Mouse (Mus musculus) ES-E14 (cell line): ENCODE data around the gene Wdr20. TPM values are rescaled to one million over a fixed set of nuclear protein-coding genes. Genes with fewer than 3 reads are reported as not detected.
"Not testable (repeated sequence)": the region's sequence is repeated elsewhere in the genome, so short reads cannot be mapped to it uniquely, and the experiment has no call there.

Experiments
- DNase-seq: peaks from one replicate; pipeline ENCODE4 v3.0.0-alpha.2; 2013; ENCODE audit warnings: low read depth, low spot score
- H3K27ac ChIP-seq: 2 replicates; pipeline ENCODE4 v1.5.1; 2012; ENCODE audit warnings: low read depth, mild to moderate bottlenecking, low read length, moderate library complexity, mixed read lengths; ENCODE audit not compliant: poor library complexity, insufficient read depth, severe bottlenecking
- H3K36me3 ChIP-seq: 2 replicates; pipeline ENCODE4 v1.6.1; 2012; ENCODE audit warnings: mild to moderate bottlenecking, low read length, moderate library complexity, mixed read lengths; ENCODE audit not compliant: control insufficient read depth, poor library complexity, insufficient read depth, severe bottlenecking
- H3K4me1 ChIP-seq, 2 experiments: fragments of 150-350 bp in 1 of 2; sonication (generic) in 1 of 2; 2 replicates each; pipeline ENCODE4 v1.6.1; 2012; ENCODE audit warnings: low read length in 2 of 2, mild to moderate bottlenecking in 1 of 2, mixed read lengths in 1 of 2; ENCODE audit not compliant: control insufficient read depth in 2 of 2, insufficient read depth in 2 of 2, poor library complexity in 1 of 2
- H3K4me3 ChIP-seq, 2 experiments: fragments of 150-350 bp in 1 of 2; sonication (generic) in 1 of 2; 2 replicates each; pipeline ENCODE4 v1.5.1; 2012; ENCODE audit warnings: low read length in 2 of 2, low read depth in 1 of 2, mild to moderate bottlenecking in 1 of 2, mixed read lengths in 1 of 2; ENCODE audit not compliant: insufficient read depth in 1 of 2, poor library complexity in 1 of 2, severe bottlenecking in 1 of 2
- H3K9ac ChIP-seq: 2 replicates; pipeline ENCODE4 v1.6.1; 2012; ENCODE audit warnings: low read depth, mild to moderate bottlenecking, low read length, mixed read lengths; ENCODE audit not compliant: poor library complexity, insufficient read depth, severe bottlenecking
- H3K9me3 ChIP-seq: fragments of 150-350 bp; sonication (generic); 2 replicates; pipeline ENCODE4 v1.6.1; 2012; ENCODE audit warnings: low read depth, mild to moderate bottlenecking, low read length; ENCODE audit not compliant: control insufficient read depth, insufficient read depth
- CHD2 ChIP-seq: IDR thresholded peaks from 2 replicates; pipeline ENCODE4 v1.6.1; 2014; ENCODE audit warnings: mild to moderate bottlenecking, low read depth, low read length, inconsistent platforms
- HCFC1 ChIP-seq: IDR thresholded peaks from 2 replicates; pipeline ENCODE4 v1.6.1; 2012; ENCODE audit warnings: low read length, inconsistent platforms, borderline replicate concordance; ENCODE audit not compliant: insufficient read depth
- MAFK ChIP-seq: IDR thresholded peaks from 2 replicates; pipeline ENCODE4 v1.6.1; 2014; ENCODE audit warnings: mild to moderate bottlenecking, low read depth, low read length, inconsistent platforms; ENCODE audit not compliant: insufficient read depth
- ZNF384 ChIP-seq: IDR thresholded peaks from 2 replicates; pipeline ENCODE4 v1.6.1; 2012; ENCODE audit warnings: low read depth, low read length, inconsistent platforms
- in situ Hi-C, 2 experiments: fragments of 600-800 bp; cut with MboI; formaldehyde crosslinking; loops; one replicate each; pipeline ENCODE4 v1.15.1; 2025; ENCODE audit warnings: low sequenced_read_pairs in 2 of 2, inconsistent platforms in 1 of 2; ENCODE audit not compliant: unreplicated experiment in 2 of 2
- total RNA-seq: library from RNA; depleted of rRNA; stranded (reverse); fragments of 300-350 nt; gene quantifications from 2 replicates; pipeline ENCODE4 v1.2.3, GENCODE M21; 2012; rRNA removed

The Wdr20 gene
- 27.4 and 30.3 TPM in 2 replicates for total RNA-seq

GRCm38 (mm10) chr12:110737170-110738157 is at the start of gene Wdr20:
Wdr20 (plus strand) TSS chr12:110737944.
- H3K4me3 ChIP-seq = peak within 1 kb of the TSS; percentile 97 to 100
- no peaks in the 10 kb centered on the region for H3K9me3 ChIP-seq
- H3K9ac ChIP-seq = peak within 1 kb of the TSS; percentile 98
- TF ChIP-seq ZNF384 (no peak), HCFC1 (peak; percentile 56; the same call in 1 of the 2 replicates)
- H3K27ac ChIP-seq = peak within 1 kb of the TSS; percentile 47; the same call in 1 of the 2 replicates
- peak; percentile 89 for DNase-seq
- in situ Hi-C loops = no loop called here
- H3K36me3 ChIP-seq = no peaks in the 10 kb centered on the region
- H3K4me1 ChIP-seq = peaks cover 0 to 2% of the 10 kb centered on the region in 2 experiments; a peak in 1 of 4 replicates

DNA sequence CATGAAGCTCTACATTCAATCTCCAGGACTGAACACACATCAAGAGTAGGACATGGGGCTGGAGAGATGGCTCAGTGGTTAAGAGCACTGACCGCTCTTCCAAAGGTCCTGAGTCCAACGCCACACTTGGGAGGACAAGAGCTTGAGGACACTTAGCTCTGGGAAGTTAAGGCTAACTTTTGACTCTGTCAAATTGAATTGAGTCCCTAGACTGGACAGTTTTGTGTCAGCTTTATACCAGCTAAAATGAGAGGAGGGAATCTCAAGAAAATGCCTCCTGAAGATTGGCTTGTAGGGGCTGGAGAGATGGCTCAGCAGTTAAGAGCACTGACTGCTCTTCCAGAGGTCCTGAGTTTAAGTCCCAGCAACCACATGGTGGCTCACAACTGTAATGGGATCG is 48.8 kb upstream of the Wdr20 start:
- not testable (repeated sequence) for H3K27ac ChIP-seq, H3K4me1 ChIP-seq, H3K9ac ChIP-seq, H3K9me3 ChIP-seq, H3K4me3 ChIP-seq, DNase-seq
- in situ Hi-C loops = loop anchor here in 1 of 2 experiments (10.0 to 25.0 kb wide), 2 partner anchors 274 to 848 kb away; partner anchors contain the start of gene Eif5
- H3K36me3 ChIP-seq = peaks cover 28% of the 10 kb centered on the region

DNA sequence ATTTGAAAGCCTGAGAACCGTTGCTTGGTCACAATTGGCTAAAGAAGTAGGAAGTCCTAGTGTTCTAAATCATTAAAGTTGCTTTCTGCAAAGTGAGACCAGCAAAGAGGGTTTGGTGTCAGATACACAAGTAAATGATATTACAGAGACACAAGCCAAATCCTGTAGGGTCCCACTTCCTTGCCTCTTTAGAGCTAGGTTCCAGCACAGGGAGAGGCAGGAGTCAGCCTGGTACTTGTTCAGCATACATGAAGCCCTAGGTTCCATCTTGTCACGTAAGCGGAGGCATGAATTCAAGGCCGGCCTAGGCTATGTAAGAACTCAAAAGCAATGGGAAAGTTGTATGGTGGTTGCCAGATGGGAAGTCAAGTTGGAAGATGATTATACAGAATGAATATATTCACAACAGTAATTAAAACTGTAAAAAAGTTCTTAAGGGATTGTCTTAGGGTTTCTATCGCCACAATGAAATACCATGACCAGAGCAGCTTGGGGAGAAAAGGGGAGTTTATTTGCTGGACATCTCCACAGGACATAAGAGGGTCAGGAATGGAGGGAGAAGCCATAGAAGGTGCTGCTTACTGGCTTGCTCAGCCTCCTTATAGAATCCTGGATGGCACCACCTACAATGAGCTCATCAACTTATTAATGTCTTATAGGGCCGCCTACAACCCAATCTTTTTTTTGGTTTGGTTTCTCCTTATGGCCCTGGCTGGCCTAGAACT is 47.7 kb upstream of the Wdr20 start:
- no peak for DNase-seq
- Histone ChIP-seq H3K9ac (no peak overlapping the region), H3K4me3 (no peak overlapping the region), H3K4me1 (peaks cover 0 to 2% of the 10 kb centered on the region in 2 experiments; a peak in 2 of 4 replicates), H3K27ac (no peak overlapping the region; the same call in 1 of the 2 replicates), H3K36me3 (peaks cover 36% of the 10 kb centered on the region), H3K9me3 (no peaks in the 10 kb centered on the region)
- TF ChIP-seq HCFC1 (no peak), ZNF384 (no peak), CHD2 (peak; percentile 15), MAFK (no peak)
- in situ Hi-C loops = loop anchor here in 1 of 2 experiments (10.0 to 25.0 kb wide), 2 partner anchors 275 to 847 kb away; partner anchors contain the start of gene Eif5

DNA sequence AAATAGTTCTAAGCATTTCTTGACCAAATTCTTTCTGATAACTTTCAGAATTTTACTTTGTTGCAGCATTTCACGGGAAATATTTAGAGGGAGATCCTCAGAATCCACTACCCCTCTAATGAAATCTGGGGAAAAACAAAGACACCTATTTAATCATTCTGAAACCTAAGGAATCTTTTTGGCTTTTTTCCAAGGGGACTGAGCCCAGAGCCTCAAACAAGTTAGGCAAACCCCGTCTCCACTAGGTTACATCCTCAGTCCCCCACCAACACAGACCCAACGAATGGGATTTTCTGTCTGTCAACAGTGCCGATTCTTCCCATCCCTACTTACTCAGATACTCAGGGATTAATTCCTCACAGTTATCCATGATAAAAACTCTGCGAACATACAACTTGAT is 44.4 kb upstream of the Wdr20 start:
- not testable (repeated sequence) for H3K27ac ChIP-seq
- in situ Hi-C loops = loop anchor here in 1 of 2 experiments (25.0 kb wide), 1 partner anchor 844 kb away; the partner anchor contains the start of gene Eif5
- peak overlapping the region; percentile 48 to 66 for H3K4me3 ChIP-seq

More for the DNA sequence above, 44.4 kb upstream of the Wdr20 start:
- H3K9me3 ChIP-seq, H3K4me1 ChIP-seq, DNase-seq, H3K9ac ChIP-seq: not testable (repeated sequence)
- peaks cover 44% of the 10 kb centered on the region for H3K36me3 ChIP-seq
